In genomic region chr3:85064113-85064512, GRCm38 (mm10) we compare ENCODE assay signal across 32 mouse cellular contexts.
DNase-seq lines count a peak whose midpoint lies in the region; ATAC-seq and TF ChIP-seq lines count a peak whose summit lies in the region.
"Had no signal": no experiment of that assay in that cellular context is flagged by ENCODE, and none has a peak within 500 bp of the region (broad histone marks: within the 10 kb centered on the region; RNA-seq: fewer than 3 reads in every experiment).

No protein-coding gene starts in this region.

- H3K4me1 ChIP-seq in CH12.LX (ENCODE audit: control insufficient read depth in 1 of 2, insufficient read depth in 2 of 2) = peaks cover 0 to 32% of the 10 kb centered on the region in 2 experiments; a peak in 3 of 4 replicates
- H3K4me1 ChIP-seq: forebrain, embryonic 12.5 days; limb, embryonic 10.5 days; limb, embryonic 15.5 days; liver, embryonic 13.5 days had no signal

- no peak overlapping the region for H3K4me2 ChIP-seq in CH12.LX (ENCODE audit: insufficient read depth, low read depth, poor library complexity, severe bottlenecking)
- H3K4me2 ChIP-seq: forebrain, embryonic 12.5 days; heart, embryonic 15.5 days; hindbrain, embryonic 13.5 days; limb, embryonic 15.5 days; liver, embryonic 13.5 days; neural tube, embryonic 13.5 days had no signal

- no peak for TF ChIP-seq CTCF in CH12.LX (conservative IDR thresholded peaks at IDR 0.05 in 1 of 2, IDR thresholded peaks at IDR 0.05 in 1 of 2; ENCODE audit: low read depth in 2 of 2, low read length in 2 of 2)

- H3K4me3 ChIP-seq in CH12.LX (replicated peaks in 1 of 3; ENCODE audit: low read depth in 2 of 3, low read length in 2 of 3, poor library complexity in 1 of 3) = no peak overlapping the region
- H3K4me3 ChIP-seq: erythroblast, embryonic 14.5 days; forebrain, embryonic 12.5 days; heart, embryonic 10.5 days; heart, embryonic 15.5 days; hindbrain, embryonic 13.5 days; limb, embryonic 10.5 days; limb, embryonic 15.5 days; liver, embryonic 13.5 days; neural tube, embryonic 13.5 days had no signal

- no peak overlapping the region for H3K9ac ChIP-seq in CH12.LX (ENCODE audit: insufficient read depth, low read depth)
- H3K9ac ChIP-seq: forebrain, embryonic 12.5 days; forebrain, postnatal 0 days; heart, embryonic 15.5 days; hindbrain, embryonic 13.5 days; limb, embryonic 15.5 days; liver, embryonic 13.5 days; neural tube, embryonic 13.5 days had no signal

- TF ChIP-seq RAD21 in CH12.LX (IDR thresholded peaks at IDR 0.05; ENCODE audit: low read depth, low read length) = no peak

- H3K9me3 ChIP-seq in CH12.LX (replicated peaks; ENCODE audit: low read length) = no peaks in the 10 kb centered on the region
- H3K9me3 ChIP-seq: forebrain, embryonic 12.5 days; heart, embryonic 10.5 days; heart, embryonic 15.5 days; hindbrain, embryonic 13.5 days; limb, embryonic 10.5 days; limb, embryonic 15.5 days; liver, embryonic 13.5 days; neural tube, embryonic 13.5 days had no signal

- H3K27ac ChIP-seq in CH12.LX (ENCODE audit: insufficient read depth, low read depth) = no peak overlapping the region
- H3K27ac ChIP-seq: forebrain, embryonic 12.5 days; heart, embryonic 10.5 days; heart, embryonic 15.5 days; hindbrain, embryonic 13.5 days; limb, embryonic 10.5 days; limb, embryonic 15.5 days; liver, embryonic 13.5 days; neural tube, embryonic 13.5 days had no signal

- in situ Hi-C loops in CH12.LX (cut with MboI; ENCODE audit: low pct_ligation_motif_present, low pct_unique_long_range_greater_than_20kb, low sequenced_read_pairs) = no loop called here

- H3K36me3 ChIP-seq in CH12.LX (replicated peaks in 1 of 2; ENCODE audit: control insufficient read depth in 1 of 2, insufficient read depth in 1 of 2, low read length in 1 of 2) = no peaks in the 10 kb centered on the region
- H3K36me3 ChIP-seq: forebrain, embryonic 12.5 days; heart, embryonic 10.5 days; heart, embryonic 15.5 days; hindbrain, embryonic 13.5 days; limb, embryonic 10.5 days; limb, embryonic 15.5 days; liver, embryonic 13.5 days; neural tube, embryonic 13.5 days had no signal

- dilution Hi-C loops in CH12.LX (cut with MboI; ENCODE audit: extremely low pct_ligation_motif_present, extremely low pct_unique_long_range_greater_than_20kb, low sequenced_read_pairs) = no loop called here

- TF ChIP-seq EP300 in CH12.LX (IDR thresholded peaks at IDR 0.05; ENCODE audit: low read length) = peak; percentile 75

- intact Hi-C loops in left cerebral cortex, postnatal 25 days (cut with DNase I) = no loop called here

- 0 out of 2 replicates have a peak, but pooled peaks have one; percentile 15 for ATAC-seq in frontal cortex, adult (ENCODE audit: low TSS enrichment)
- ATAC-seq in megakaryocyte progenitor cell, adult 5-6 weeks (replicated peaks; ENCODE audit: poor library complexity) = no peak
- ATAC-seq: activated CD4-positive, CD25-positive, alpha-beta regulatory T cell, adult 4 months; CD4-positive, CD25-positive, alpha-beta regulatory T cell, adult 4 months; forebrain, postnatal 0 days; intestine, embryonic 16.5 days; lung, postnatal 0 days; midbrain, embryonic 16.5 days had no signal

- no peaks in the 10 kb centered on the region for H3K79me2 ChIP-seq in CH12.LX (replicated peaks; ENCODE audit: control insufficient read depth, extremely low read depth, insufficient read depth, poor library complexity, severe bottlenecking)

- TF ChIP-seq POLR2A in CH12.LX (IDR thresholded peaks at IDR 0.05; ENCODE audit: low read depth, low read length) = no peak

- DNase-seq in frontal cortex, postnatal 36 days (ENCODE audit: low spot score in 2 of 2) = no peak
- peak; percentile 75 for DNase-seq in CH12.LX (ENCODE audit: extremely low read depth)
- DNase-seq in adrenal gland, postnatal 10 days = peak; percentile 60
- peak; percentile 38 for DNase-seq in mesoderm, embryonic 11.5 days (ENCODE audit: low read depth, low spot score)
- DNase-seq in spleen, postnatal 14 days (ENCODE audit: low spot score in 2 of 2) = no peak
- no peak for DNase-seq in left cerebral cortex, postnatal 25 days (ENCODE audit: low spot score in 2 of 2)
- DNase-seq: cerebellum, adult 11-12 months; cerebellum, adult 9-11 months; forebrain, postnatal 0 days; gastrocnemius, postnatal 14 days; heart, postnatal 4 days; liver, embryonic 13.5 days; lung, adult 18-20 months; lung, postnatal 4 days; retina, postnatal 1 day; right cerebral cortex, postnatal 25 days; thymus, postnatal 14 days had no signal

- H3K27me3 ChIP-seq in CH12.LX (replicated peaks) = no peaks in the 10 kb centered on the region
- H3K27me3 ChIP-seq: forebrain, embryonic 12.5 days; heart, embryonic 15.5 days; hindbrain, embryonic 13.5 days; limb, embryonic 15.5 days; liver, embryonic 13.5 days; neural tube, embryonic 13.5 days had no signal

TF ChIP-seq in CH12.LX, 34 proteins besides CTCF, POLR2A, EP300 and RAD21:
- TF ChIP-seq ETS1 (conservative IDR thresholded peaks at IDR 0.05; ENCODE audit: low read depth, low read length) = peak; percentile 86
- TF ChIP-seq MYC (IDR thresholded peaks at IDR 0.05; ENCODE audit: low read depth, low read length) = no peak
- no peak for TF ChIP-seq TCF12 (IDR thresholded peaks at IDR 0.05; ENCODE audit: low read depth, low read length)
- TF ChIP-seq USF1 (IDR thresholded peaks at IDR 0.05; ENCODE audit: low read depth, low read length) = no peak
- TF ChIP-seq HCFC1 (IDR thresholded peaks at IDR 0.05; ENCODE audit: low read depth, low read length) = no peak
- TF ChIP-seq ZKSCAN1 (IDR thresholded peaks at IDR 0.05; ENCODE audit: borderline replicate concordance, low read depth, low read length) = peak; percentile 18; the same call in 1 of the 2 replicates
- no peak for TF ChIP-seq SIN3A (IDR thresholded peaks at IDR 0.05; ENCODE audit: low read length)
- TF ChIP-seq BHLHE40 (IDR thresholded peaks at IDR 0.05; ENCODE audit: low read depth, low read length) = 0 out of 2 replicates have a peak, but pooled peaks have one; percentile 54
- no peak for TF ChIP-seq GABPA (IDR thresholded peaks at IDR 0.05; ENCODE audit: insufficient replicate concordance, low read depth, low read length)
- TF ChIP-seq ZC3H11A (IDR thresholded peaks at IDR 0.05; ENCODE audit: low read depth, low read length) = no peak
- TF ChIP-seq JUND (conservative IDR thresholded peaks at IDR 0.05; ENCODE audit: low read depth, low read length) = peak; percentile 83
- no peak for TF ChIP-seq UBTF (IDR thresholded peaks at IDR 0.05; ENCODE audit: low read depth, low read length)
- peak; percentile 6; the same call in 1 of the 2 replicates for TF ChIP-seq IRF4 (IDR thresholded peaks at IDR 0.05; ENCODE audit: low read depth, low read length)
- TF ChIP-seq RCOR1 (conservative IDR thresholded peaks at IDR 0.05; ENCODE audit: low read depth, low read length) = no peak
- peak; percentile 50; the same call in 1 of the 2 replicates for TF ChIP-seq JUN (IDR thresholded peaks at IDR 0.05; ENCODE audit: insufficient read depth, low read depth, low read length)
- no peak for TF ChIP-seq POLR2AphosphoS2 (IDR thresholded peaks at IDR 0.05; ENCODE audit: low read depth, low read length)

Comparison
In these comparisons a context has a peak if more than half of its experiments do, and no peak if none do; other contexts are left out.
1. DNase-seq: peak in CH12.LX (single experiment), adrenal gland, postnatal 10 days (single experiment) and mesoderm, embryonic 11.5 days (single experiment); none in frontal cortex, postnatal 36 days (0 of 2), spleen, postnatal 14 days (0 of 2) and left cerebral cortex, postnatal 25 days (0 of 2).